Mouse (Mus musculus) liver, embryonic 14.5 days (tissue): Measurements from ENCODE around the gene Ebf1. TPM values are rescaled to one million over a fixed set of nuclear protein-coding genes. Genes with fewer than 3 reads are reported as not detected.

Experiments used
- ATAC-seq: fragments of 200-750 bp; cut with Nextera tagmentation; 2 replicates; pipeline ENCODE4 v1.8.0; 2017; ENCODE audit warnings: moderate number of reproducible peaks, mild to moderate bottlenecking, moderate library complexity; ENCODE audit not compliant: insufficient read depth
- DNase-seq, 3 experiments: peaks; one replicate each; pipeline ENCODE4 v3.0.0-alpha.2; 2012 to 2013; ENCODE audit warnings: low read depth in 3 of 3, low spot score in 3 of 3
- H3K27ac ChIP-seq: fragments of 300-500 bp; sonication (generic); 2 replicates; pipeline ENCODE4 v1.5.1; 2014; ENCODE audit warnings: moderate library complexity, mild to moderate bottlenecking, control low read depth, inconsistent platforms
- H3K27me3 ChIP-seq: fragments of 300-500 bp; sonication (generic); 2 replicates; pipeline ENCODE4 v1.6.1; 2014; ENCODE audit warnings: mild to moderate bottlenecking, low read length, moderate library complexity; ENCODE audit not compliant: control insufficient read depth, insufficient read depth
- H3K36me3 ChIP-seq: fragments of 300-500 bp; sonication (generic); replicated peaks from 2 replicates; pipeline ENCODE4 v1.6.1; 2014; ENCODE audit warnings: low read depth; ENCODE audit not compliant: control insufficient read depth, insufficient read depth
- H3K4me1 ChIP-seq, 2 experiments: fragments of 200-500 bp in 1 of 2; fragments of 300-500 bp in 1 of 2; sonication (generic) in 1 of 2; replicated peaks; 2 replicates each; pipeline ENCODE4 v1.6.1; 2012 to 2014; ENCODE audit warnings: antibody characterized with exemption in 1 of 2, inconsistent platforms in 1 of 2, low read length in 1 of 2; ENCODE audit not compliant: control insufficient read depth in 2 of 2, insufficient read depth in 2 of 2
- H3K4me2 ChIP-seq: fragments of 300-500 bp; sonication (generic); 2 replicates; pipeline ENCODE4 v1.6.1; 2014; ENCODE audit warnings: low read depth, mild to moderate bottlenecking, control low read depth, moderate library complexity
- H3K4me3 ChIP-seq, 2 experiments: fragments of 200-500 bp in 1 of 2; fragments of 300-500 bp in 1 of 2; sonication (generic) in 1 of 2; 2 replicates each; pipeline ENCODE4 v1.5.1; 2012 to 2014; ENCODE audit warnings: low read depth in 2 of 2, low read length in 2 of 2, mild to moderate bottlenecking in 2 of 2, control low read depth in 1 of 2, inconsistent platforms in 1 of 2, moderate library complexity in 1 of 2; ENCODE audit not compliant: insufficient read depth in 1 of 2
- H3K9ac ChIP-seq: fragments of 300-500 bp; sonication (generic); replicated peaks from 2 replicates; pipeline ENCODE4 v1.6.1; 2014; ENCODE audit warnings: mild to moderate bottlenecking, control low read depth, moderate library complexity
- H3K9me3 ChIP-seq: fragments of 300-500 bp; sonication (generic); 2 replicates; pipeline ENCODE4 v1.6.1; 2016; ENCODE audit warnings: low read length, mixed read lengths; ENCODE audit not compliant: control insufficient read depth
- CTCF ChIP-seq: IDR thresholded peaks from 2 replicates; pipeline ENCODE4 v1.5.1; 2016; ENCODE audit warnings: antibody characterized with exemption, low read depth, control low read depth
- EP300 ChIP-seq: IDR thresholded peaks from 2 replicates; pipeline ENCODE4 v1.6.1; 2016; ENCODE audit warnings: antibody characterized with exemption, low read depth
- WGBS: fragments of 180-500 bp; shearing (Covaris S2); extraction: QIAGEN DNeasy Blood & Tissue Kit; methylation state at CpG from one replicate; pipeline ENCODE4 v1.1.7; 2014; ENCODE audit not compliant: insufficient replicate concordance; 5-methylcytosine and 5-hydroxymethylcytosine counted together
- polyA plus RNA-seq, 2 experiments: library from polyadenylated mRNA; depleted of rRNA in 1 of 2; stranded (reverse) in 1 of 2; unstranded in 1 of 2; fragments of >200 nt; fragmentation: Nextera tagmentation in 1 of 2; extraction: Ambion mirVana in 1 of 2; gene quantifications; 2 replicates each; pipeline versions ENCODE4 v1.2.1 to v1.2.3; 2012 to 2014

The Ebf1 gene
- polyA plus RNA-seq, 2 experiments, result 0.20 to 0.34 TPM

DNA sequence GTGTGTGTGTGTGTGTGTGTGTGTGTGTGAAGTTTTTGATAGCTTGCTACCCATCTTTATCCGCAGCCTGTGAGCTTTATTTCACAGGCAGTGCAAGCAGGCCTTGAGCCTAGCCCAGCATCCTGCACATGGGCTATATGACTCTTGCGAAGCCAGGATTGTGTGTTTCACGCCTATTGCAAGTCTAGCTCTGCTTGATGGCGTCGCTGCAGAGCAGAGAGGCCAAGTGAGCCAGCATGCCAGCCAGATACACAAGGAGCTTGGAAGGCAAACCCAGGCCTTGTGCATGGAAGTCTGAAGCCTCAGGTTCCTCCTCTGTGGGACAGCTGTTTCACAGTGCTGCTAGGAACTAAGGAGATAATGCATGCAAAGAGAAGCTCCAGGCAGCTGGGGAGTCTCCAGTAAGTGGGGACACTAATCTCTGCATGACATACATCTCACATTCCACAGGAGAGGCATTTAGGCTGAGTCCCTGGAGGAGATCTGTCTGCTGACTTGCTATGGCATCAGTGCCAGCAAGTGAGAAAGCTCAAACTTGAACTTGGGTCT is 359.2 kb downstream of the Ebf1 start:
- no peak for ATAC-seq
- 71% methylated on average over 5 of the region's 5 CpGs for WGBS
- H3K27me3 ChIP-seq, result no peaks in the 10 kb centered on the region

DNA sequence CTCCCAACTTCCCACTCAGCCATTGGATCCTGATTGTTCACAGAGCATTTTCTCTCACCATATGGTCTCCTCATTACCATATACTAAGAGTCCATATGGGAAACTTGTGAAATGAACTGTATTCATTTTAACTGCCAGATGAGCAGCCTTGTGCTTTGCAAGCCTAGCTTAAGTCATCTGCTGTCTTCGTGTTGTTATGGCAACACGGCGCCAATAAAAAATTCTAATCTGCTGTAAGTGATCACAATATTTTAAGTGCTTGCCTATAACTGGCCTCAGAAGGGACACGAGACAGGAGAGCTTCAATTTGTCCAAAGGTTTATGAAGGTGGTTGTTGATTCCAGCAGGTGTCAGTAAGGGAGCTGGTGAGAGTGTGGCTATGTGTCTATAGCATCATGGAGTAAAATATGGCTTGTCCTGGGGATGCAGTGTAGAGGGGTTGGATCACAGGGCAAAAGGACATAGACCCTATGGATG is 360.8 kb downstream of the Ebf1 start:
- H3K9ac ChIP-seq, result no peak overlapping the region
- no peak overlapping the region for H3K4me2 ChIP-seq
- H3K27ac ChIP-seq, result no peak overlapping the region
- 71% methylated on average over 4 of the region's 4 CpGs for WGBS
- H3K4me1 ChIP-seq, result no peaks in the 10 kb centered on the region
- no peak overlapping the region for H3K4me3 ChIP-seq
- no peaks in the 10 kb centered on the region for H3K36me3 ChIP-seq
- no peak for ATAC-seq
- H3K27me3 ChIP-seq, result no peaks in the 10 kb centered on the region
- TF ChIP-seq CTCF (no peak), EP300 (no peak)
- H3K9me3 ChIP-seq, result no peaks in the 10 kb centered on the region
- no peak for DNase-seq

More for the DNA sequence above, 359.2 kb downstream of the Ebf1 start:
- Histone ChIP-seq H3K9ac (no peak overlapping the region), H3K4me3 (no peak overlapping the region), H3K36me3 (no peaks in the 10 kb centered on the region), H3K27ac (no peak overlapping the region), H3K9me3 (no peaks in the 10 kb centered on the region), H3K4me2 (no peak overlapping the region), H3K4me1 (no peaks in the 10 kb centered on the region)
- TF ChIP-seq CTCF (no peak), EP300 (no peak)
- no peak for DNase-seq

DNA sequence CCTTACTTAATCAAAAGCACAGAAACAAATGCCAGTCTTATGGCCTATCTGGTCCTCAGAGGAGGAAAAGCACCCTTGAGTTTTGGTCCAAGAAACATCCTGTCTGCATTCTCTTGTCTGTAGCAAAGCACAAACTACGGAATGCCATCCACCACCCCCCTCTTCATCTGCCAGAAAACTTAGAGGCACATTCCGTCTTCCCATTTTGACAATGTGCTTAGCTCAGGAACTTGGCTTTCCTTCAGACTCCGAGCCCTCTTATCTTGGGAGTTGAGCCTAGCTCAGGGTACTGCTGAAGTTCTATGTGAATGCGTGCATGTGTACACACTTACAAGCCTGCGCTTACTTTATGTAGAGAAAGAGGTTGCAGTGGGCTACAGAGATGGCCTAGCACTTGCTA is 362.3 kb downstream of the Ebf1 start:
- TF ChIP-seq CTCF, result no peak
- no peak for TF ChIP-seq EP300
- Histone ChIP-seq H3K27ac (no peak overlapping the region), H3K27me3 (no peaks in the 10 kb centered on the region), H3K4me3 (no peak overlapping the region), H3K9ac (no peak overlapping the region), H3K4me2 (no peak overlapping the region), H3K4me1 (no peaks in the 10 kb centered on the region), H3K9me3 (no peaks in the 10 kb centered on the region), H3K36me3 (no peaks in the 10 kb centered on the region)
- ATAC-seq, result no peak
- no peak for DNase-seq
- 42% methylated on average over 5 of the region's 5 CpGs for WGBS

DNA sequence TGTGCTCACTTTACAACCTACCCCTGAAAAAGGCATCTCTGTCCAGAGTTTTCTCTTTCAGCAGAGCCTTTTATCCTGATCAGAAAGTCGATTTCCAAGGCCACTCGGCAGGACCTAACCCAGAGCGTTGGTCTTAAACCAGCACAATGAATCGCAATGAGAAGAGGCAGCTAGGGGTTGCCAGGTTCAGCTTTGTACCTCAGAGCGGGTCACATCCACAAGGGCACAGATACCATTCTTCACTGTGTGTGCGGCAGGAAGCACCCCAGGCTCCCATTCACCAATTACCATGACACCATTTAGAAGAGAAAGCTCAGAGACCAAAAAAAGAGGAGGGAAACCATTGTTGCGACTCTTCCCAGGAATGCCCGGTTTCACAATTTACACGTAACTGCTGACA is 365.1 kb downstream of the Ebf1 start:
- Histone ChIP-seq H3K4me2 (no peak overlapping the region), H3K27ac (no peak overlapping the region), H3K4me3 (no peak overlapping the region), H3K9ac (no peak overlapping the region), H3K27me3 (no peaks in the 10 kb centered on the region), H3K9me3 (no peaks in the 10 kb centered on the region), H3K36me3 (no peaks in the 10 kb centered on the region), H3K4me1 (no peaks in the 10 kb centered on the region)
- DNase-seq (no peak), ATAC-seq (no peak)
- WGBS, result 69% methylated on average over 9 of the region's 9 CpGs
- TF ChIP-seq EP300 (no peak), CTCF (no peak)

DNA sequence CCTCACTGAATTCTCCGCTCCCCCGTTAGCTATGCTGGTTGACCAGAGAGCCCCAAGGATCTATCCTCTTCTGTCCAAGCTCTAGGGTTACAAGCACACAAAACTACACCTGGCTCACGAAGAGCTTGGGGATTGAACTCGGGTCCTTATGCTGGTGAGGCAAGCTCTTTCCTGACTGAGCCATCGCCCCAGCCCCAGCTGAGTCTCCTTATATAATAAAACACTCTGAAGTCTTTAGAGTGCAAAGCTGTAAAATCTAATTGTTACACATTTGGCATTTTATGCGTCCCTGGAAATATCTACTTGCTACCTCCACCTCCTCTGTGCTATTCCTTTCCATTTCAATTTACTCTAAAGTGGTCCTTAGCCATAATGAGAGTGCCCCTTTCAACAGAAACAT is 366.8 kb downstream of the Ebf1 start:
- H3K4me1 ChIP-seq, result no peaks in the 10 kb centered on the region
- DNase-seq (no peak), ATAC-seq (no peak)
- H3K4me3 ChIP-seq, result no peak overlapping the region
- 62% methylated on average over 6 of the region's 6 CpGs for WGBS
- H3K4me2 ChIP-seq, result no peak overlapping the region
- H3K9ac ChIP-seq, result no peak overlapping the region
- H3K27ac ChIP-seq, result no peak overlapping the region
- H3K36me3 ChIP-seq, result no peaks in the 10 kb centered on the region
- H3K27me3 ChIP-seq, result no peaks in the 10 kb centered on the region
- TF ChIP-seq CTCF (no peak), EP300 (no peak)
- no peaks in the 10 kb centered on the region for H3K9me3 ChIP-seq
